Mouse (Mus musculus): Measurements from ENCODE around the gene Akirin2. TPM values are rescaled to one million over a fixed set of nuclear protein-coding genes. Genes with fewer than 3 reads are reported as not detected.

The Akirin2 gene
- polyA plus RNA-seq, 1 experiment from 2014 or later: 84.6 TPM

DNA sequence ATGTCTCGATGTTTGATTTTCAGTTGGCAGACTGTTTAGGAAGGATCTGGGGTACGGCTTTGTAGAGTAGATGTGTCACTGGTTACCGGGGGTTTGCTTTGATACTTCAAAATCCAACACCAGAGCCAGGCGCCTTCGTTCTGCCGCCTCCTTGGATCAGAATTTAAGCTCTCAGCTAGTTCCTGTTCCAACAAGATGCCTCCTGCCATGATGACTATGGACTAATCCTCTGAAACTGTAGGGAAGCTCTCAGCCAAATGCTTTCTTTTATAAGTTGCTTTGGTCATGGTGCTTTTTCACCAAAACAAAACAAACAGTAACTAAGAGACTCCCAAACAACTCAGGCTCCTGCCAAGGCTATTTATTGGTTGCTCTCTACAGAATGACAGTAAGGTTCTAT lies 52.4 kb downstream of the Akirin2 start:
- Histone ChIP-seq H3K9me3 (replicated peaks; ENCODE audit: control insufficient read depth, low read length) (no peaks in the 10 kb centered on the region), H3K27ac (replicated peaks; ENCODE audit: low read depth, low read length) (no peak overlapping the region), H3K4me3 (ENCODE audit: low read depth, low read length) (no peak overlapping the region), H3K4me2 (ENCODE audit: low read depth, low read length) (no peak overlapping the region), H3K36me3 (replicated peaks; ENCODE audit: control insufficient read depth, insufficient read depth, low read depth, low read length) (no peaks in the 10 kb centered on the region), H3K27me3 (ENCODE audit: control insufficient read depth, insufficient read depth, low read length) (no peaks in the 10 kb centered on the region), H3K9ac (replicated peaks; ENCODE audit: low read length) (no peak overlapping the region), H3K4me1 (ENCODE audit: control insufficient read depth, insufficient read depth, low read length) (no peaks in the 10 kb centered on the region)
- no peak for ATAC-seq (replicated peaks; ENCODE audit: insufficient number of reproducible peaks, low FRiP score, low TSS enrichment, low read depth)
- WGBS: 97% methylated on average over 6 of the region's 6 CpGs
- no peak for DNase-seq (ENCODE audit: low spot score)

- no peaks in the 10 kb centered on the region; the same call in 1 of the 2 replicates for H3K36me3 ChIP-seq (replicated peaks; ENCODE audit: control insufficient read depth, insufficient read depth, low read depth, low read length)
- H3K27me3 ChIP-seq (ENCODE audit: control insufficient read depth, insufficient read depth, low read length): no peaks in the 10 kb centered on the region
- DNase-seq (ENCODE audit: low spot score) (no peak), ATAC-seq (replicated peaks; ENCODE audit: insufficient number of reproducible peaks, low FRiP score, low TSS enrichment, low read depth) (no peak)
- no peaks in the 10 kb centered on the region for H3K4me1 ChIP-seq (ENCODE audit: control insufficient read depth, insufficient read depth, low read length)
- H3K9ac ChIP-seq (replicated peaks; ENCODE audit: low read length): no peak overlapping the region
- H3K27ac ChIP-seq (replicated peaks; ENCODE audit: low read depth, low read length): no peak overlapping the region
- H3K9me3 ChIP-seq (replicated peaks; ENCODE audit: control insufficient read depth, low read length): no peaks in the 10 kb centered on the region
- WGBS: 93% methylated on average over 10 of the region's 10 CpGs
- no peak overlapping the region for H3K4me2 ChIP-seq (ENCODE audit: low read depth, low read length)
- no peak overlapping the region for H3K4me3 ChIP-seq (ENCODE audit: low read depth, low read length)
Observed at GRCm38 (mm10) chr4:34606658-34607057, 55.9 kb downstream of the Akirin2 start.

DNA sequence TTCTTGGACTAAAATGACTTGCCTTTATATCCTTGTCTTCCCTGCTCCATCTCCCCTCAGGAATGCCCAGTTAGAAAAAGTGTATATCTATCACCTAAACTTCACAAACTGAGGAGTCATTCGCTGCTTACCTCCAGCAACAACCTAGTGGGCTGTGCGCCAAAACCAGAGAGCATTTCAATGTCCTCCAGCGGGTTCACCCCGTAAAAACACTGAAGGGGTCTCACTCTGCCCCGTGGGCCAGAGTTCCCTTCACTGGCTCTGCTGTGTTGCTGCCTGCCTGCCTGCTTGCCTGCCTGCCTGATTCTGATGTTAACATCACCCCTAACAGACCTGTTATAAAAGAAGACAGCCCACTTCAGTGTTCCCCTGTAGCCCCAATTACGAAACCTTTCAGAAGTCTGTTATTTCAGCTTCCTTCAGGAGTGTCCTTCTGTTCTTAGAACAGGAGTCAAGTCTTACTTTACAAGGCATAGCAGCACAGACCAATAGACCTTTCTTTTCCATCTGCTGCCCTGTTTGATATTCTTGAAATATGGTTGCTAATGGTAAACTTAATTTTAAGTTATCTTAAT lies 62.9 kb downstream of the Akirin2 start:
- no peaks in the 10 kb centered on the region; the same call in 1 of the 2 replicates for H3K36me3 ChIP-seq (replicated peaks; ENCODE audit: control insufficient read depth, insufficient read depth, low read depth, low read length)
- ATAC-seq (replicated peaks; ENCODE audit: insufficient number of reproducible peaks, low FRiP score, low TSS enrichment, low read depth) (no peak), DNase-seq (ENCODE audit: low spot score) (no peak)
- WGBS: 74% methylated on average over 6 of the region's 6 CpGs
- peak overlapping the region; percentile 79 for H3K4me3 ChIP-seq (ENCODE audit: low read depth, low read length)
- H3K27me3 ChIP-seq (ENCODE audit: control insufficient read depth, insufficient read depth, low read length): no peaks in the 10 kb centered on the region
- peak overlapping the region; percentile 45 for H3K4me2 ChIP-seq (ENCODE audit: low read depth, low read length)
- no peaks in the 10 kb centered on the region for H3K4me1 ChIP-seq (ENCODE audit: control insufficient read depth, insufficient read depth, low read length)
- H3K9ac ChIP-seq (replicated peaks; ENCODE audit: low read length): peak overlapping the region; percentile 87
- no peak overlapping the region for H3K27ac ChIP-seq (replicated peaks; ENCODE audit: low read depth, low read length)
- no peaks in the 10 kb centered on the region for H3K9me3 ChIP-seq (replicated peaks; ENCODE audit: control insufficient read depth, low read length)

DNA sequence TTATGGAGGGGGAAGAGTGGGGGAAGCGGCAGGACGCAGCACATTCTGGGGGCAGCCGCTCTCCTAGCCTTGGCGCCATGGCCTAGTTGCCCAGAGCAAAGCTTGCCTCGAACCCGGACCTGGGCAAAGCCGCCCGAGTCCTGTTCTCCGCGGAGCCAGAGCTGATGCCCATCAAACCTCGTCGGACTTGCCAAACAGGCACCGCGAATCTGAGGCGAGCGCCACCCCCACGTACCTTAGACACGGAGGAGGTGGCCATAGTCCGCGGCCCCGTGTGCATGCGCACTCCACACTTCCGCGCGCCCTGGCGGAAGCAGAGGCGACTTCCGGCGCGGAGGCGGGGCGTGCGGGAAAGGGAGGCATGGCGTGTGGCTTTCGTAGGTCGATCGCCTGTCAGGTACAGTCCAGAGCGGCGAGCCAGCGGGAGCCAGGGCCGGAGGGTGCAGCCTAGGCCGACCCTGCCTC lies 63.9 kb downstream of the Akirin2 start, which contains the start of the genes Orc3 and Rars2:
Gene Orc3 (minus strand): TSS at position 315 of the 465 bp plus-strand sequence.
Gene Rars2 (plus strand): TSS at position 328 of the 465 bp plus-strand sequence.
- peak within 1 kb of the TSS; percentile 83 for H3K4me2 ChIP-seq (ENCODE audit: low read depth, low read length)
- H3K4me3 ChIP-seq (ENCODE audit: low read depth, low read length): peak within 1 kb of the TSS; percentile 79
- ATAC-seq (replicated peaks; ENCODE audit: insufficient number of reproducible peaks, low FRiP score, low TSS enrichment, low read depth): peak; percentile 97
- H3K9me3 ChIP-seq (replicated peaks; ENCODE audit: control insufficient read depth, low read length): no peaks in the 10 kb centered on the region
- peak within 1 kb of the TSS; percentile 52; the same call in 1 of the 2 replicates for H3K27ac ChIP-seq (replicated peaks; ENCODE audit: low read depth, low read length)
- peak; percentile 91 for DNase-seq (ENCODE audit: low spot score)
- H3K9ac ChIP-seq (replicated peaks; ENCODE audit: low read length): peak within 1 kb of the TSS; percentile 87
- no peaks in the 10 kb centered on the region for H3K4me1 ChIP-seq (ENCODE audit: control insufficient read depth, insufficient read depth, low read length)
- H3K36me3 ChIP-seq (replicated peaks; ENCODE audit: control insufficient read depth, insufficient read depth, low read depth, low read length): no peaks in the 10 kb centered on the region; the same call in 1 of the 2 replicates
- no peaks in the 10 kb centered on the region for H3K27me3 ChIP-seq (ENCODE audit: control insufficient read depth, insufficient read depth, low read length)
- WGBS: 0% methylated on average over 41 of the region's 42 CpGs

- no peak overlapping the region for H3K27ac ChIP-seq (replicated peaks; ENCODE audit: low read depth, low read length)
- WGBS: 3% methylated on average over 13 of the region's 13 CpGs
- H3K4me2 ChIP-seq (ENCODE audit: low read depth, low read length): peak overlapping the region; percentile 83
- peak overlapping the region; percentile 87 for H3K9ac ChIP-seq (replicated peaks; ENCODE audit: low read length)
- no peaks in the 10 kb centered on the region for H3K36me3 ChIP-seq (replicated peaks; ENCODE audit: control insufficient read depth, insufficient read depth, low read depth, low read length)
- no peaks in the 10 kb centered on the region for H3K27me3 ChIP-seq (ENCODE audit: control insufficient read depth, insufficient read depth, low read length)
- no peaks in the 10 kb centered on the region for H3K4me1 ChIP-seq (ENCODE audit: control insufficient read depth, insufficient read depth, low read length)
- DNase-seq (ENCODE audit: low spot score): no peak
- 0 out of 2 replicates have a peak, but pooled peaks have one; percentile 8 for ATAC-seq (replicated peaks; ENCODE audit: insufficient number of reproducible peaks, low FRiP score, low TSS enrichment, low read depth)
- H3K9me3 ChIP-seq (replicated peaks; ENCODE audit: control insufficient read depth, low read length): no peaks in the 10 kb centered on the region
- peak overlapping the region; percentile 79 for H3K4me3 ChIP-seq (ENCODE audit: low read depth, low read length)
Observed at GRCm38 (mm10) chr4:34615303-34615702, 64.6 kb downstream of the Akirin2 start.

DNA sequence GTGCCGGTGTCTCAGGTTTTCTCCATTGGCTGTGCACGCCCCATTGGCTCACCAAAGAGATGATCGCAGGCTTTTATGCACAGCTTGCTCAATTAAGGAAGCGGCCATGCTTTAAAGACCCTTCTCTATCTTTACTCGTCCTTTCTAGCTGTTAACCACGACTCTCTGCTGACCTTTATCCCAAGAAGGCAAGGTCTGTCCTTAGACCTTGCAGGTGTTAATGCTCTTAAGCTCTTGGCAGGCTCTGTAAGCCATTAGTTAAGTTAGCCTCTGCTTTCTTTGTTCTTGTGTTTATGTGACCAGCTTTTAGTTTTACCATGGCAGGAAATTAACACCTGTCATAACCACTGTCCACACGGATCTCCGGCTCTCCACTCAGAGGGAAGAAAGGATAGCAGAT lies 65.4 kb downstream of the Akirin2 start:
- no peak overlapping the region for H3K4me3 ChIP-seq (ENCODE audit: low read depth, low read length)

More for the DNA sequence above, 65.4 kb downstream of the Akirin2 start:
- Histone ChIP-seq H3K9me3 (replicated peaks; ENCODE audit: control insufficient read depth, low read length) (no peaks in the 10 kb centered on the region), H3K4me2 (ENCODE audit: low read depth, low read length) (no peak overlapping the region; the same call in 1 of the 2 replicates), H3K27me3 (ENCODE audit: control insufficient read depth, insufficient read depth, low read length) (no peaks in the 10 kb centered on the region), H3K36me3 (replicated peaks; ENCODE audit: control insufficient read depth, insufficient read depth, low read depth, low read length) (no peaks in the 10 kb centered on the region), H3K27ac (replicated peaks; ENCODE audit: low read depth, low read length) (no peak overlapping the region), H3K9ac (replicated peaks; ENCODE audit: low read length) (no peak overlapping the region; the same call in 1 of the 2 replicates), H3K4me1 (ENCODE audit: control insufficient read depth, insufficient read depth, low read length) (no peaks in the 10 kb centered on the region)
- DNase-seq (ENCODE audit: low spot score) (no peak), ATAC-seq (replicated peaks; ENCODE audit: insufficient number of reproducible peaks, low FRiP score, low TSS enrichment, low read depth) (no peak)
- WGBS: 87% methylated on average over 8 of the region's 8 CpGs

Other genes with a start within 250 kb of the Akirin2 start
- gene Orc3, start 64.0 kb downstream of the Akirin2 start, polyA plus RNA-seq (2014; fragmentation: Nextera tagmentation; extraction: Ambion mirVana): 126 and 135 TPM in 2 replicates
- 80.6 and 82.1 TPM in 2 replicates for gene Rars2, start 64.0 kb downstream of the Akirin2 start, polyA plus RNA-seq (2014; fragmentation: Nextera tagmentation; extraction: Ambion mirVana)
- gene Slc35a1, start 136.5 kb downstream of the Akirin2 start, polyA plus RNA-seq (2014; fragmentation: Nextera tagmentation; extraction: Ambion mirVana): 40.2 and 41.1 TPM in 2 replicates
- 0.74 and 1.2 TPM in 2 replicates for gene Cfap206, start 179.3 kb downstream of the Akirin2 start, polyA plus RNA-seq (2014; fragmentation: Nextera tagmentation; extraction: Ambion mirVana)
- gene Gm136, start 205.3 kb downstream of the Akirin2 start, polyA plus RNA-seq (2014; fragmentation: Nextera tagmentation; extraction: Ambion mirVana): not detected in 2 replicates
- gene Smim8, start 227.5 kb downstream of the Akirin2 start, polyA plus RNA-seq (2014; fragmentation: Nextera tagmentation; extraction: Ambion mirVana): 47.1 and 54.7 TPM in 2 replicates

Measured in embryonic facial prominence, embryonic 11.5 days (tissue).